Mouse (Mus musculus): ENCODE measurements around the gene Sgcb.

GRCm38 (mm10) chr5:73694254-73695015 is 46.8 kb upstream of the Sgcb start:
- no peak for TF ChIP-seq POLR2A (IDR thresholded peaks at IDR 0.05; ENCODE audit: low read depth, low read length)
- no peak for TF ChIP-seq CTCF (IDR thresholded peaks at IDR 0.05; ENCODE audit: borderline replicate concordance, insufficient read depth, low read length)

Measured in embryonic fibroblast, embryonic 13.5 days (primary cell).